Mouse (Mus musculus) limb, embryonic 10.5 days (tissue): ENCODE data around the gene Dlgap1. TPM values are rescaled to one million over a fixed set of nuclear protein-coding genes. Genes with fewer than 3 reads are reported as not detected.

Experiments used
- DNase-seq: peaks from one replicate; pipeline ENCODE4 v3.0.0-alpha.2; 2017; ENCODE audit warnings: low spot score
- H3K27ac ChIP-seq: fragments of 300-500 bp; sonication (generic); 2 replicates; pipeline ENCODE4 v1.5.1; 2016; ENCODE audit warnings: mild to moderate bottlenecking
- H3K27me3 ChIP-seq: fragments of 300-500 bp; sonication (generic); 2 replicates; pipeline ENCODE4 v1.6.1; 2016; ENCODE audit warnings: low read depth, mild to moderate bottlenecking; ENCODE audit not compliant: poor library complexity, severe bottlenecking
- H3K36me3 ChIP-seq: fragments of 300-500 bp; sonication (generic); 2 replicates; pipeline ENCODE4 v1.6.1; 2016; ENCODE audit warnings: mild to moderate bottlenecking, moderate library complexity
- H3K4me1 ChIP-seq: fragments of 300-500 bp; sonication (generic); 2 replicates; pipeline ENCODE4 v1.6.1; 2016
- H3K4me3 ChIP-seq: fragments of 300-500 bp; sonication (generic); 2 replicates; pipeline ENCODE4 v1.5.1; 2016; ENCODE audit warnings: mild to moderate bottlenecking, moderate library complexity
- H3K9me3 ChIP-seq: fragments of 300-500 bp; sonication (generic); replicated peaks from 2 replicates; pipeline ENCODE4 v1.6.1; 2016; ENCODE audit warnings: mild to moderate bottlenecking
- WGBS: fragments of 180-500 bp; shearing (Covaris S2); methylation state at CpG from one replicate; pipeline ENCODE4 v1.1.7; 2016; 5-methylcytosine and 5-hydroxymethylcytosine counted together
- polyA plus RNA-seq: library from polyadenylated mRNA; unstranded; fragments of >200 nt; fragmentation: Nextera tagmentation; extraction: Ambion mirVana; gene quantifications from 2 replicates; pipeline ENCODE4 v1.2.1, GENCODE M21; 2016

Gene Dlgap1
- polyA plus RNA-seq, 1 experiment from 2014 or later = 1.1 TPM

- no peaks in the 10 kb centered on the region for H3K27me3 ChIP-seq
- 76% methylated on average over 2 of the region's 2 CpGs for WGBS
- no peaks in the 10 kb centered on the region for H3K36me3 ChIP-seq
- H3K4me3 ChIP-seq = no peak overlapping the region
- H3K9me3 ChIP-seq = no peaks in the 10 kb centered on the region
- H3K4me1 ChIP-seq = peaks cover 15% of the 10 kb centered on the region
- H3K27ac ChIP-seq = no peak overlapping the region
- DNase-seq = no peak
Measured at GRCm38 (mm10) chr17:70401909-70402308, 433.0 kb downstream of the Dlgap1 start.

DNA sequence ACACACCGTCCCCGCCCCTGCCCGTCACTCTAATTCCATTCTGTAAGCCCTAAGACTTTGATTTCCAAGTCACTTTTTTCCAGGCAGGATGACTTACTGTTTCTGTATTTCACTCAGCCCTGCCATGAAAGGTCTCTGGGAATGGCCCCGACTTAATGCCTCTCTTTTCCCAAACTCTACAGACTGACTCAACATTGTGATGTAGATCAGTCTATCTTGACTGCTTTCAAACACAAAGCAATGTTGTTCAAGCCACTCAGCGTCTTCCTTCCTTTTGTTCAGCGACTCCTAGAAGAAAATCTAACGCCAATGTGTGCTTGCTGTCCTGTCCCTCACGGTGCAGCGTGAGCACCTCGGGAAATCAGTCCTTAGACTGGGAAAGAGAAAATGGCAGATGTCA, 434.9 kb downstream of the Dlgap1 start:
- H3K27ac ChIP-seq = no peak overlapping the region
- no peaks in the 10 kb centered on the region for H3K36me3 ChIP-seq
- no peak overlapping the region for H3K4me3 ChIP-seq
- no peaks in the 10 kb centered on the region for H3K4me1 ChIP-seq
- WGBS = 54% methylated on average over 10 of the region's 10 CpGs
- no peak for DNase-seq
- H3K9me3 ChIP-seq = no peaks in the 10 kb centered on the region
- H3K27me3 ChIP-seq = no peaks in the 10 kb centered on the region

DNA sequence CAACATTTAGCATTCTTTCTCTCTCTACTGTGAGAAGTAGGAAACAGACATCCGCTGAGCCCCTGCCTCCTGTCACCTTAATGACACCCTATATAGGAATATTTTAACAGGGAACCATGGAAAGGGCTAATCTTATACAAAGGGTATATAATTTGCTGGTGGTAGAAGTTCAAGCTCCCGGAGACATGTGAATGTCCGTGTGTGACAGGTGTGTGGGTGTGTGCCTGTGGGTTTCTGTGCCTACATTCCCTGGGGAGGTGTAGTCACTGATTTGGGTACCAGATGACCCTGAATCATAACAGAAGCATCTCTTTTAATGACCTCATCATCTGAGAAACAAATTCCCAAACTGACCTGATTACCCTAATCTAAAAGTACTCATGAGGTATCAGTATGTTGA, 445.3 kb downstream of the Dlgap1 start:
- no peaks in the 10 kb centered on the region for H3K36me3 ChIP-seq
- no peak overlapping the region for H3K4me3 ChIP-seq
- 79% methylated on average over 3 of the region's 3 CpGs for WGBS
- H3K4me1 ChIP-seq = 0 out of 2 replicates have a peak, but pooled peaks cover 7% of the 10 kb centered on the region
- no peaks in the 10 kb centered on the region for H3K9me3 ChIP-seq
- DNase-seq = no peak
- H3K27ac ChIP-seq = no peak overlapping the region
- no peaks in the 10 kb centered on the region for H3K27me3 ChIP-seq

GRCm38 (mm10) chr17:70427866-70428265, 459.0 kb downstream of the Dlgap1 start:
- WGBS = 85% methylated on average over 9 of the region's 9 CpGs
- no peaks in the 10 kb centered on the region for H3K9me3 ChIP-seq
- no peak overlapping the region for H3K4me3 ChIP-seq
- H3K27me3 ChIP-seq = no peaks in the 10 kb centered on the region
- H3K36me3 ChIP-seq = no peaks in the 10 kb centered on the region
- no peak overlapping the region for H3K27ac ChIP-seq
- 0 out of 2 replicates have a peak, but pooled peaks cover 2% of the 10 kb centered on the region for H3K4me1 ChIP-seq
- DNase-seq = no peak

DNA sequence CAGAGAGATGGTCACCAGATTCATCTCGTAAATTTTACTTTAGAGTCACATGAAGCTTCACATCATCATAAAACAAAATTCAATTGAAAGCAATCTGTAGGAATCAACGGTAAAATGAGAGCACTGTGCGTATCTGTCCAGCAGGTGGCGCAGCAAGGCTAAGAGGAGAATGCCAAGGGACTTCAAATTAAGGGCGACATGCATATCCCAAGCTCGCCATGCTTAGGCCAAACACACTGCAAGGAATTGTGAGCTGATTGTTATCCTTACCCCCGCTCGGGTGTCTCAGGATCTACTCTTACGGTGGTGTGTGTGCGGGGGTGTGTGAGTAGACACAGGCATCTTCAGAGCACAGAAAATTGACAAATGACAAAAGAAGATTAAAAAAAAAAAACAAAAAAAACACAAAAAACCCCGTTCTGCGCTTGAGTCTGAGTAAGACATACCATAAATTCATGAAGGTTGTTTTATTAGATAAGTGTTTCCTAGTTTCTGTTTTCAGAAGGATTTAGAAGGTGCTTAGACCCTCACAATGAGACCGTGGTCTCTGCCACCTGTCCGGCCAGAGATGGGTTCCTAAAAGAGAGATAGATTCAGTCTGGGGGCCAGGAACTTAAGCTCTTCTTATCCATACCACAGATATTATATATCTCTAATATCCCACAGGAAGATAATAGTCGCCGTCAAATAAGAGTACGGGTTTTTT, 461.0 kb downstream of the Dlgap1 start:
- H3K4me3 ChIP-seq = no peak overlapping the region
- no peaks in the 10 kb centered on the region for H3K27me3 ChIP-seq
- H3K4me1 ChIP-seq = 0 out of 2 replicates have a peak, but pooled peaks cover 2% of the 10 kb centered on the region
- WGBS = 22% methylated on average over 17 of the region's 17 CpGs
- DNase-seq = peak; percentile 81
- H3K36me3 ChIP-seq = no peaks in the 10 kb centered on the region
- no peaks in the 10 kb centered on the region for H3K9me3 ChIP-seq
- H3K27ac ChIP-seq = no peak overlapping the region

DNA sequence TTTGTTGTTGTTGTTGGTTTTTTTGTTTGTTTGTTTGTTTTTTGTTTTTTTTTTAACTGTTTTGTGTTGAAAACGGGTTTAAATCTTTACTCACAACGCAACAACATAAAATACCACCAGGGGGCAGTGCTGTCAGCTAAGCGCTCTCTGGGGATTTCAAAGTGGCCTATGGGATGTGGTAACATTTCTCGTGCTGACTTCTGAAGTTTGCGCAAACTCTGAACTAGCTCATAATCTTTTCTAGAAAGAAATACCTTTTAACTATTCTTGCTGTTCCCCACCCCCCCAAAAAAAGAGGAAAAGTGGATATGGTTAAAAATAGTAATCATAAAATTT, 461.5 kb downstream of the Dlgap1 start:
- 25% methylated on average over 5 of the region's 5 CpGs for WGBS
- H3K27me3 ChIP-seq = no peaks in the 10 kb centered on the region
- DNase-seq = peak; percentile 56
- H3K27ac ChIP-seq = no peak overlapping the region
- H3K36me3 ChIP-seq = no peaks in the 10 kb centered on the region
- 0 out of 2 replicates have a peak, but pooled peaks cover 2% of the 10 kb centered on the region for H3K4me1 ChIP-seq
- H3K9me3 ChIP-seq = no peaks in the 10 kb centered on the region
- H3K4me3 ChIP-seq = no peak overlapping the region

- Histone ChIP-seq H3K27ac (no peak overlapping the region), H3K27me3 (no peaks in the 10 kb centered on the region), H3K36me3 (no peaks in the 10 kb centered on the region), H3K9me3 (no peaks in the 10 kb centered on the region), H3K4me3 (no peak overlapping the region), H3K4me1 (0 out of 2 replicates have a peak, but pooled peaks cover 2% of the 10 kb centered on the region)
- no peak for DNase-seq
- WGBS = 75% methylated on average over 5 of the region's 5 CpGs
Measured at GRCm38 (mm10) chr17:70432834-70433233, 464.0 kb downstream of the Dlgap1 start.

GRCm38 (mm10) chr17:70434549-70434948, 465.7 kb downstream of the Dlgap1 start:
- H3K27me3 ChIP-seq = no peaks in the 10 kb centered on the region
- H3K27ac ChIP-seq = no peak overlapping the region
- no peaks in the 10 kb centered on the region for H3K9me3 ChIP-seq
- WGBS = 89% methylated on average over 6 of the region's 6 CpGs
- no peak overlapping the region for H3K4me3 ChIP-seq
- 0 out of 2 replicates have a peak, but pooled peaks cover 2% of the 10 kb centered on the region for H3K4me1 ChIP-seq
- DNase-seq = no peak
- H3K36me3 ChIP-seq = no peaks in the 10 kb centered on the region

DNA sequence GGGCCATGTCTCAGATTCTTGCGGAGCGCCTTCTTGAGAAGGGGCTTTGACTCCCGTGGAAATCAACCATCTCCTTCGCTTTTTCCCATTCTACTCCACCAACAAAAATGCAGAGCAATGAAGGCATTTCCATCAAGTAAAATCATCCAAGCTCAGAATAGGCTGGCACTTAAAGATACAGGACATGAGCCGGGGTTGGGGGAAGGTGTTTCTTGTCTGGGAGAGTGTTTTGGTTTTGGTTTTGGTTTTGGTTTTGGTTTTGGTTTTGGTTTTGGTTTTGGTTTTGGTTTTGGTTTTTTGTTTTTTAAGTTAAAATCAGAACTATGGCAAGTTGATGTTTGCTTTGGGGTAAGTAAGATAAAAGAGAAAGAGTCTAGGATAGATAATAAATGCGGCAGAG, 466.7 kb downstream of the Dlgap1 start:
- Histone ChIP-seq H3K4me1 (0 out of 2 replicates have a peak, but pooled peaks cover 2% of the 10 kb centered on the region), H3K27ac (no peak overlapping the region)
- WGBS = 87% methylated on average over 6 of the region's 6 CpGs

DNA sequence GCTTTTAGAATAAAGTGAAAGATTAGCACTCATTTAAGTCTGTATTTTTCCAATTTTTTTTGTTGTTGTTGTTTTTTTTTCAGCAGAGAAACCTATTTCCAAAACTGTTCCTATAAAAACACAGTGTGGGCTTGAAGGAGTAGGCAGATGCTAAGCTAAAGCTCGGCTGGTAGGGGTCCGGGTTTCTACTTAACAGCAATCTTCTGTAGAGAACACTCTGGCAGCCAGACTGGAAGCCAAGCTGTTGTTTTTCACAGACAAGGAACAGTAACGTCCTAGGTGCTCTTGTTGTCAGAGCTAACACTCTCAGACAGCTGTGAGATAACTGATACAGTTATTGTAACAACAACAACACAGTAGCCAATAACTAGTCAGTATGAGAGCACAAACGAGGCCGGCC, 468.4 kb downstream of the Dlgap1 start:
- Histone ChIP-seq H3K4me3 (no peak overlapping the region), H3K4me1 (no peaks in the 10 kb centered on the region), H3K27ac (no peak overlapping the region), H3K27me3 (no peaks in the 10 kb centered on the region), H3K36me3 (no peaks in the 10 kb centered on the region), H3K9me3 (no peaks in the 10 kb centered on the region)
- WGBS = 77% methylated on average over 5 of the region's 5 CpGs
- no peak for DNase-seq

More for the DNA sequence above, 466.7 kb downstream of the Dlgap1 start:
- Histone ChIP-seq H3K27me3 (no peaks in the 10 kb centered on the region), H3K36me3 (no peaks in the 10 kb centered on the region), H3K9me3 (no peaks in the 10 kb centered on the region), H3K4me3 (no peak overlapping the region)
- DNase-seq = no peak

DNA sequence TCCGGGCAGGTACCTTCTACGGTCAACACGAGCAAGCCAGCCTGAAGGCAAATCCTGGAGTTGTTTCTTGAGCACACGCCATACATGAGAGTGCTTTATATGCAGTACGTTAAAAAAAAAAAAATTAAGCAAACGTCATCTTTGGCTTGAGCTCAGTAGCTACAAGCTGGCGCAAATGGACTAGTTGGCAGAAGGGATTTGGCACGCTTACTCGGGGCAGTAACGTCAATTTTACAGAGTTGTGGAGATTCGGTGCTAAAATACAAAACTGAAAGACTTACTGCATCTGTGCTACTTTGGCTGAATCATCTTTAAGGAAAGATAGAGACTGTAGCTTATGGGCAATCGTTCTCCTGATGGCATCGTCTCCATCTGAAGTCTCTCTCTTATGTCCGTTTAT, 474.1 kb downstream of the Dlgap1 start:
- Histone ChIP-seq H3K9me3 (no peaks in the 10 kb centered on the region), H3K36me3 (no peaks in the 10 kb centered on the region), H3K4me1 (no peaks in the 10 kb centered on the region), H3K27me3 (no peaks in the 10 kb centered on the region), H3K27ac (no peak overlapping the region), H3K4me3 (no peak overlapping the region)
- WGBS = 94% methylated on average over 14 of the region's 14 CpGs
- DNase-seq = no peak

- no peaks in the 10 kb centered on the region for H3K4me1 ChIP-seq
- no peak overlapping the region for H3K4me3 ChIP-seq
- no peaks in the 10 kb centered on the region for H3K27me3 ChIP-seq
- no peak for DNase-seq
- no peak overlapping the region for H3K27ac ChIP-seq
- no peaks in the 10 kb centered on the region for H3K36me3 ChIP-seq
- WGBS = 88% methylated on average over 8 of the region's 8 CpGs
- no peaks in the 10 kb centered on the region for H3K9me3 ChIP-seq
Measured at GRCm38 (mm10) chr17:70446451-70446850, 477.6 kb downstream of the Dlgap1 start.

DNA sequence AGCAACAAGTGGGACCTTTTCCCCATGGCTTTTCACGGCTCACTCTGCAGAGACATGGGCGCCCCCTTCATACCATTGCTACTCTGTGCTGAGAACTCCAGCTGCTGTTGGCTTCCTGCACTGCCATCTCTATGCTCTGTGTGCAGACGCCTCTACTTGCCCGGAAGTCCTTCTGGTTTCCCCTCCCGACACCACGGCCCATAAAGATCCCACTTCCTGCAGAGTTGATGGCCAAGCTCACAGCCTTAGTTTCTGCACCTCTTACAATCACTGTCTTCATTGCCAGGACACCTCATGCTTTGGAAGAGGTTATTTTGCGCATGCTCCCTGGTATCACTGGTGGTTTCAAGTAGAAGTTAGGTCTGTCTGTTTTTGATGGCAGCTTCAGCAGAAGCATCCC, 486.2 kb downstream of the Dlgap1 start:
- no peaks in the 10 kb centered on the region for H3K27me3 ChIP-seq
- DNase-seq = no peak
- H3K27ac ChIP-seq = no peak overlapping the region
- 86% methylated on average over 7 of the region's 7 CpGs for WGBS
- H3K4me1 ChIP-seq = no peaks in the 10 kb centered on the region
- H3K36me3 ChIP-seq = no peaks in the 10 kb centered on the region
- no peak overlapping the region for H3K4me3 ChIP-seq
- H3K9me3 ChIP-seq = no peaks in the 10 kb centered on the region

DNA sequence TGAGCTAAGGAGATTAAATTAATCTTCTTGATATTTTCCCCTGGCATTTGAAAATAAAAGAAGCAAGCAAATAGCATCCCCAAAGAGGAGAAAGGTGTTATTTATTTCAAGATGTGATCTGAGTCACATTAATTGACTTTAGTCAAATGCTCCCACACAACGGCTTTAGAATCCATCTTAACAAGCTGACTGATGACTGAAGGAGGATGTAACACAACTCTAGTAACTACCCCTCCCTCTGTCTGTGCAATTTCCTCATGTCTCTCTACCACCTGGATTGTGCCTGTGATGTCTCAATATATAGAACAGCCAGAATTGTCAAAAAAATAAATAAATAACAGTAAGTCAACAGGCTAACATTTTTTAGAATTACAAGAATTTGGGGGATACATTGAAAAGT, 488.2 kb downstream of the Dlgap1 start:
- no peak overlapping the region for H3K4me3 ChIP-seq
- 89% methylated on average over 1 of the region's 1 CpGs for WGBS
- no peak for DNase-seq
- no peaks in the 10 kb centered on the region for H3K4me1 ChIP-seq
- H3K27me3 ChIP-seq = no peaks in the 10 kb centered on the region
- H3K27ac ChIP-seq = no peak overlapping the region
- no peaks in the 10 kb centered on the region for H3K36me3 ChIP-seq
- H3K9me3 ChIP-seq = no peaks in the 10 kb centered on the region
